Mouse (Mus musculus) olfactory bulb, adult 2 months (tissue): ENCODE measurements around the gene Zfp384.

Experiments
- CTCF ChIP-seq: fragments of 200-500 bp; IDR thresholded peaks from 2 replicates; pipeline ENCODE4 v1.5.1; 2012; ENCODE audit warnings: low read depth, mild to moderate bottlenecking, low read length, moderate library complexity; ENCODE audit not compliant: insufficient read depth
- POLR2A ChIP-seq: fragments of 200-500 bp; IDR thresholded peaks from 2 replicates; pipeline ENCODE4 v1.6.1; 2012; ENCODE audit warnings: mild to moderate bottlenecking, low read depth, low read length, moderate library complexity; ENCODE audit not compliant: insufficient read depth

GRCm38 (mm10) chr6:125039533-125040153 is 30.7 kb downstream of the Zfp384 start, which contains the start of gene Ing4:
- TF ChIP-seq CTCF (no peak), POLR2A (peak; percentile 45; the same call in 1 of the 2 replicates)
